Mouse (Mus musculus): ENCODE data around the gene Ppp2r5b.

Ppp2r5b gene

GRCm38 (mm10) chr19:6269798-6270475 is 34.3 kb upstream of the Ppp2r5b start:
- 92% methylated on average over 8 of the region's 8 CpGs for WGBS

GRCm38 (mm10) chr19:6268670-6269132 is 33.0 kb upstream of the Ppp2r5b start:
- WGBS = 78% methylated on average over 7 of the region's 7 CpGs

- WGBS = 14% methylated on average over 8 of the region's 8 CpGs
Observed at GRCm38 (mm10) chr19:6268170-6268528, 32.5 kb upstream of the Ppp2r5b start.

GRCm38 (mm10) chr19:6267306-6268169 is 31.9 kb upstream of the Ppp2r5b start:
- 45% methylated on average over 11 of the region's 11 CpGs for WGBS

GRCm38 (mm10) chr19:6265727-6266182 is 30.1 kb upstream of the Ppp2r5b start:
- WGBS = 75% methylated on average over 6 of the region's 6 CpGs

GRCm38 (mm10) chr19:6264945-6265344 is 29.3 kb upstream of the Ppp2r5b start:
- 90% methylated on average over 8 of the region's 8 CpGs for WGBS

GRCm38 (mm10) chr19:6264200-6264599 is 28.5 kb upstream of the Ppp2r5b start:
- 39% methylated on average over 9 of the region's 9 CpGs for WGBS

- WGBS = 85% methylated on average over 8 of the region's 8 CpGs
Observed at GRCm38 (mm10) chr19:6262839-6263433, 27.3 kb upstream of the Ppp2r5b start.

GRCm38 (mm10) chr19:6262222-6262621 is 26.6 kb upstream of the Ppp2r5b start:
- WGBS = 58% methylated on average over 7 of the region's 7 CpGs

GRCm38 (mm10) chr19:6261379-6261778 is 25.7 kb upstream of the Ppp2r5b start:
- 92% methylated on average over 14 of the region's 14 CpGs for WGBS

- WGBS = 82% methylated on average over 4 of the region's 4 CpGs
Observed at GRCm38 (mm10) chr19:6260946-6261345, 25.3 kb upstream of the Ppp2r5b start.

GRCm38 (mm10) chr19:6260428-6260827 is 24.8 kb upstream of the Ppp2r5b start:
- 71% methylated on average over 2 of the region's 2 CpGs for WGBS

- WGBS = 89% methylated on average over 4 of the region's 4 CpGs
Observed at GRCm38 (mm10) chr19:6253021-6253420, 17.3 kb upstream of the Ppp2r5b start.

- 93% methylated on average over 29 of the region's 29 CpGs for WGBS
Observed at GRCm38 (mm10) chr19:6247526-6248300, 12.0 kb upstream of the Ppp2r5b start.

- WGBS = 56% methylated on average over 1 of the region's 1 CpGs
Observed at GRCm38 (mm10) chr19:6245806-6246205, 10.1 kb upstream of the Ppp2r5b start.

GRCm38 (mm10) chr19:6243226-6243625 is 7.6 kb upstream of the Ppp2r5b start:
- 82% methylated on average over 5 of the region's 5 CpGs for WGBS

- WGBS = 1% methylated on average over 4 of the region's 4 CpGs
Observed at GRCm38 (mm10) chr19:6242281-6242680, 6.6 kb upstream of the Ppp2r5b start.

- under 1% methylated on average over 55 of the region's 55 CpGs for WGBS
Observed at GRCm38 (mm10) chr19:6241274-6242107, 5.8 kb upstream of the Ppp2r5b start, which contains the start of gene Atg2a. Atg2a (plus strand) TSS chr19:6241668.

- WGBS = 36% methylated on average over 5 of the region's 5 CpGs
Observed at GRCm38 (mm10) chr19:6240725-6241124, 5.1 kb upstream of the Ppp2r5b start.

GRCm38 (mm10) chr19:6240136-6240535 is 4.5 kb upstream of the Ppp2r5b start:
- 62% methylated on average over 1 of the region's 1 CpGs for WGBS

- 66% methylated on average over 7 of the region's 7 CpGs for WGBS
Observed at GRCm38 (mm10) chr19:6236842-6237241, 1.2 kb upstream of the Ppp2r5b start.

All from cerebral cortex, adult 2 months (tissue).